Mouse (Mus musculus): ENCODE results near the gene Rpusd4. TPM values are rescaled to one million over a fixed set of nuclear protein-coding genes. Genes with fewer than 3 reads are reported as not detected.

The Rpusd4 gene
- total RNA-seq, 1 experiment = 28.8 TPM

DNA sequence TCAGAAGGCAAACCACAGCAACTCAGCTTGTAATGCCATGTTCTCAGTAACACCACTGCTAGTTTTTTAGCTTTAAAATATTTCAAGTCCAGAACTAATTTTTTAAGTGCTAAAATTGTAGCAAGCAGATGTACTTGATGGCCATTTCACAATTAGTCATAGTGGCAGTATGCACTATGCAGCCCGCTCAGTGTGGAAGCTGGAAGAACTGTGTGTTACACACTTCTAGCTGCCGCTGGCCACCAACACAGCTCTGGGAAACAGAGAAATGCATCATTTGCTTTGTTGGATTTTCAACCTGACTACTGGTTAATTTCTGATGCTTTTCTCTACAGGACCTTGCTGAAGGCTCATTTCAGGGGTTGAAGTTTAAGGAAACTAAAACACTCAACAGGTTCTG is 20.3 kb upstream of the Rpusd4 start:
- H3K9me3 ChIP-seq (ENCODE audit: control insufficient read depth, insufficient read depth, low read depth, low read length) = no peaks in the 10 kb centered on the region
- no peak overlapping the region for H3K9ac ChIP-seq (ENCODE audit: insufficient read depth, low read depth, low read length, poor library complexity, severe bottlenecking)
- H3K4me1 ChIP-seq (ENCODE audit: control insufficient read depth in 2 of 2, insufficient read depth in 2 of 2, low read length in 2 of 2, poor library complexity in 1 of 2) = no peaks in the 10 kb centered on the region
- DNase-seq (ENCODE audit: low read depth, low spot score) = no peak
- H3K36me3 ChIP-seq (ENCODE audit: control insufficient read depth, insufficient read depth, low read length, poor library complexity, severe bottlenecking) = no peaks in the 10 kb centered on the region
- H3K4me3 ChIP-seq (ENCODE audit: insufficient read depth in 1 of 2, low read depth in 1 of 2, low read length in 2 of 2, poor library complexity in 1 of 2, severe bottlenecking in 1 of 2) = no peak overlapping the region
- in situ Hi-C loops (cut with MboI; ENCODE audit: low sequenced_read_pairs in 2 of 2, unreplicated experiment in 2 of 2) = no loop called here
- H3K27ac ChIP-seq (ENCODE audit: insufficient read depth, low read depth, low read length, poor library complexity, severe bottlenecking) = no peak overlapping the region
- TF ChIP-seq HCFC1 (IDR thresholded peaks at IDR 0.05; ENCODE audit: borderline replicate concordance, insufficient read depth, low read length) (no peak), MAFK (IDR thresholded peaks at IDR 0.05; ENCODE audit: insufficient read depth, low read depth, low read length) (no peak), ZC3H11A (IDR thresholded peaks at IDR 0.05; ENCODE audit: borderline replicate concordance, low read depth, low read length) (no peak), ZNF384 (IDR thresholded peaks at IDR 0.05; ENCODE audit: low read depth, low read length) (no peak), CHD2 (IDR thresholded peaks at IDR 0.05; ENCODE audit: low read depth, low read length) (no peak)

DNA sequence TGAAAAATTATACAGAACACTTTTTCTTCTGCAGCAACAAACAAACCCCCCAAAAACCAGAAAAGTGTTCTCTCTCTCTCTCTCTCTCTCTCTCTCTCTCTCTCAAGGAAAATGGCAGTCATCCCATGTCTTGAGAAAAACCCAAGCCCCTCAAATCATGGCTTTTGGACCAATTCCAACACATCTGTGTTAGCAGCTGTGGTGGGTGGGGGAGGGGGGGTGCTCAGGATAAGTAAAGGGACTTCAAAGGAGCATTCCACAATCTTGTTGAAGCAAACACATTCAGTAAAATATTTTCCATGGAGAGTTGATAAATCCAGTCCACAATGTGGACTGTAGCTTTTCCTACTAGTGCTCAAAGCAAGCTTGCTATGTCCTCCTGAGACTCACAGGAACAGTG is 18.2 kb upstream of the Rpusd4 start:
- H3K27ac ChIP-seq (ENCODE audit: insufficient read depth, low read depth, low read length, poor library complexity, severe bottlenecking) = no peak overlapping the region
- no peaks in the 10 kb centered on the region for H3K4me1 ChIP-seq (ENCODE audit: control insufficient read depth in 2 of 2, insufficient read depth in 2 of 2, low read length in 2 of 2, poor library complexity in 1 of 2)
- no peak overlapping the region for H3K4me3 ChIP-seq (ENCODE audit: insufficient read depth in 1 of 2, low read depth in 1 of 2, low read length in 2 of 2, poor library complexity in 1 of 2, severe bottlenecking in 1 of 2)
- no peak for DNase-seq (ENCODE audit: low read depth, low spot score)
- in situ Hi-C loops (cut with MboI; ENCODE audit: low sequenced_read_pairs in 2 of 2, unreplicated experiment in 2 of 2) = no loop called here
- H3K9ac ChIP-seq (ENCODE audit: insufficient read depth, low read depth, low read length, poor library complexity, severe bottlenecking) = no peak overlapping the region
- no peak for TF ChIP-seq ZC3H11A (IDR thresholded peaks at IDR 0.05; ENCODE audit: borderline replicate concordance, low read depth, low read length)
- TF ChIP-seq MAFK (IDR thresholded peaks at IDR 0.05; ENCODE audit: insufficient read depth, low read depth, low read length) = no peak
- TF ChIP-seq CHD2 (IDR thresholded peaks at IDR 0.05; ENCODE audit: low read depth, low read length) = no peak
- TF ChIP-seq ZNF384 (IDR thresholded peaks at IDR 0.05; ENCODE audit: low read depth, low read length) = no peak
- TF ChIP-seq HCFC1 (IDR thresholded peaks at IDR 0.05; ENCODE audit: borderline replicate concordance, insufficient read depth, low read length) = no peak
- no peaks in the 10 kb centered on the region for H3K36me3 ChIP-seq (ENCODE audit: control insufficient read depth, insufficient read depth, low read length, poor library complexity, severe bottlenecking)
- H3K9me3 ChIP-seq (ENCODE audit: control insufficient read depth, insufficient read depth, low read depth, low read length) = no peaks in the 10 kb centered on the region

DNA sequence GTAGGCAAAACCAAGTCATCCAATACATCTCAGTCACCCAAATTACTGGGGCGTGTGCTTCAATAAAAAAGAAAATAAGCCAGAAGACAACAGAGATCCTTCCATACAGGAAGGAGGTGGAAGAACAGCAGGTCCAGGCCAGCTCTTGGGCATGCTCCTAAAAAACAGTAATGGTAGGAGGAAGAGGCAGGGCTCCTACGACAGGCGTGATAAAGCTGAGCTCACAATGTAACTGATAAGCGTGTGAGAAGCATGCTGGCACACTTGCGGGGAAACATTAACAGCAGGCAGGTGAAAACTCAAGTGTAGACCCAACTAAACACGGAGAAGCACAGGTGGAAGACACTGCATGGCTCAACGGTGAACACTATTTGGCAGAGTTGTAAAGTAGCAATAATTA is 10.3 kb upstream of the Rpusd4 start:
- no peak overlapping the region for H3K9ac ChIP-seq (ENCODE audit: insufficient read depth, low read depth, low read length, poor library complexity, severe bottlenecking)
- no peak for DNase-seq (ENCODE audit: low read depth, low spot score)
- no peaks in the 10 kb centered on the region; a peak in 1 of 4 replicates for H3K4me1 ChIP-seq (ENCODE audit: control insufficient read depth in 2 of 2, insufficient read depth in 2 of 2, low read length in 2 of 2, poor library complexity in 1 of 2)
- in situ Hi-C loops (cut with MboI; ENCODE audit: low sequenced_read_pairs in 2 of 2, unreplicated experiment in 2 of 2) = no loop called here
- H3K36me3 ChIP-seq (ENCODE audit: control insufficient read depth, insufficient read depth, low read length, poor library complexity, severe bottlenecking) = no peaks in the 10 kb centered on the region
- H3K9me3 ChIP-seq (ENCODE audit: control insufficient read depth, insufficient read depth, low read depth, low read length) = no peaks in the 10 kb centered on the region
- no peak overlapping the region for H3K27ac ChIP-seq (ENCODE audit: insufficient read depth, low read depth, low read length, poor library complexity, severe bottlenecking)
- no peak for TF ChIP-seq HCFC1 (IDR thresholded peaks at IDR 0.05; ENCODE audit: borderline replicate concordance, insufficient read depth, low read length)
- no peak for TF ChIP-seq CHD2 (IDR thresholded peaks at IDR 0.05; ENCODE audit: low read depth, low read length)
- no peak for TF ChIP-seq ZC3H11A (IDR thresholded peaks at IDR 0.05; ENCODE audit: borderline replicate concordance, low read depth, low read length)
- no peak for TF ChIP-seq ZNF384 (IDR thresholded peaks at IDR 0.05; ENCODE audit: low read depth, low read length)
- TF ChIP-seq MAFK (IDR thresholded peaks at IDR 0.05; ENCODE audit: insufficient read depth, low read depth, low read length) = no peak
- H3K4me3 ChIP-seq (ENCODE audit: insufficient read depth in 1 of 2, low read depth in 1 of 2, low read length in 2 of 2, poor library complexity in 1 of 2, severe bottlenecking in 1 of 2) = no peak overlapping the region

DNA sequence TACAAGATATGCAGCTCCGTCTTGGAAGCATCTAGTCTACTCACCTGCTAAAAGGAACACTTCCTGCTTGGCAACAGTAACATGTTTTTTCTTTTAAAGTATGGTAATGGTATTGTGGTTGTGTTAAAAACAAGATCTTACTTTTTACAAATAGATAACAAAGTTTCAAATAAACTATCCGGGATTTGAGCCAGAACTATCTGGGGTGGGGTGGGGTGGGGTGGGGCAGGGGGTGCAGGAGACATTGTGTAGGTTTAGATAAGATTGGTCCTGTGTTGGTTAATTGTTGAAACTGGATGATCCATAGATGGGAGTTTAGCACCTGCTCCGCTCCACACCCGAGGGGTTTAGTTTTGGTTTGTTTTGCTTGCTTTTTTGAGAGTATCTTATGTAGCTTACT is 5.2 kb upstream of the Rpusd4 start:
- Histone ChIP-seq H3K9me3 (ENCODE audit: control insufficient read depth, insufficient read depth, low read depth, low read length) (no peaks in the 10 kb centered on the region), H3K27ac (ENCODE audit: insufficient read depth, low read depth, low read length, poor library complexity, severe bottlenecking) (no peak overlapping the region), H3K4me3 (ENCODE audit: insufficient read depth in 1 of 2, low read depth in 1 of 2, low read length in 2 of 2, poor library complexity in 1 of 2, severe bottlenecking in 1 of 2) (no peak overlapping the region), H3K4me1 (ENCODE audit: control insufficient read depth in 2 of 2, insufficient read depth in 2 of 2, low read length in 2 of 2, poor library complexity in 1 of 2) (no peaks in the 10 kb centered on the region; a peak in 1 of 4 replicates), H3K36me3 (ENCODE audit: control insufficient read depth, insufficient read depth, low read length, poor library complexity, severe bottlenecking) (no peaks in the 10 kb centered on the region), H3K9ac (ENCODE audit: insufficient read depth, low read depth, low read length, poor library complexity, severe bottlenecking) (no peak overlapping the region)
- in situ Hi-C loops (cut with MboI; ENCODE audit: low sequenced_read_pairs in 2 of 2, unreplicated experiment in 2 of 2) = no loop called here
- no peak for TF ChIP-seq CHD2 (IDR thresholded peaks at IDR 0.05; ENCODE audit: low read depth, low read length)
- TF ChIP-seq ZC3H11A (IDR thresholded peaks at IDR 0.05; ENCODE audit: borderline replicate concordance, low read depth, low read length) = no peak
- no peak for TF ChIP-seq MAFK (IDR thresholded peaks at IDR 0.05; ENCODE audit: insufficient read depth, low read depth, low read length)
- no peak for TF ChIP-seq HCFC1 (IDR thresholded peaks at IDR 0.05; ENCODE audit: borderline replicate concordance, insufficient read depth, low read length)
- TF ChIP-seq ZNF384 (IDR thresholded peaks at IDR 0.05; ENCODE audit: low read depth, low read length) = no peak
- no peak for DNase-seq (ENCODE audit: low read depth, low spot score)

DNA sequence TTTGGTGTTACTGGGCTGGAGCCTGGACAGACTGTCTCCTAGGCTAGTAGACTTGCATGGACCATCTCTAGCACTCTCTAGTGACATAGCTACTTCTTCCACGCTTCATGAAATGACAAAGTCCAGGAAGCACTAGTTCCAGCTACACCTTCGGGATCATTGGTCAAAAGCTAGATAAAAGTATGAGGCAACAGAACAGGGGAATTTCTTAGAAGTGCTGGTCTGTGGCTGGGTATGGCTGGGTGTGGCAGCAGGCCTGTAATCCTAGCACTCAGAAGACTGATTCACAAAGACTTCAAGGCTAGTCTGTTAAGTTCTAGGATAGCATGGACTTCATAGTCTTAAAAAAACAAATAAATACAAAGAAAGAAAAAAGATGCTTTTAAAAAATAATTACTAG is 4.2 kb upstream of the Rpusd4 start:
- no peak overlapping the region for H3K9ac ChIP-seq (ENCODE audit: insufficient read depth, low read depth, low read length, poor library complexity, severe bottlenecking)
- no peaks in the 10 kb centered on the region for H3K36me3 ChIP-seq (ENCODE audit: control insufficient read depth, insufficient read depth, low read length, poor library complexity, severe bottlenecking)
- DNase-seq (ENCODE audit: low read depth, low spot score) = no peak
- no peaks in the 10 kb centered on the region; a peak in 1 of 4 replicates for H3K4me1 ChIP-seq (ENCODE audit: control insufficient read depth in 2 of 2, insufficient read depth in 2 of 2, low read length in 2 of 2, poor library complexity in 1 of 2)
- H3K9me3 ChIP-seq (ENCODE audit: control insufficient read depth, insufficient read depth, low read depth, low read length) = no peaks in the 10 kb centered on the region
- TF ChIP-seq CHD2 (IDR thresholded peaks at IDR 0.05; ENCODE audit: low read depth, low read length) (no peak), ZNF384 (IDR thresholded peaks at IDR 0.05; ENCODE audit: low read depth, low read length) (no peak), HCFC1 (IDR thresholded peaks at IDR 0.05; ENCODE audit: borderline replicate concordance, insufficient read depth, low read length) (no peak), ZC3H11A (IDR thresholded peaks at IDR 0.05; ENCODE audit: borderline replicate concordance, low read depth, low read length) (no peak), MAFK (IDR thresholded peaks at IDR 0.05; ENCODE audit: insufficient read depth, low read depth, low read length) (no peak)
- no peak overlapping the region for H3K27ac ChIP-seq (ENCODE audit: insufficient read depth, low read depth, low read length, poor library complexity, severe bottlenecking)
- in situ Hi-C loops (cut with MboI; ENCODE audit: low sequenced_read_pairs in 2 of 2, unreplicated experiment in 2 of 2) = no loop called here
- H3K4me3 ChIP-seq (ENCODE audit: insufficient read depth in 1 of 2, low read depth in 1 of 2, low read length in 2 of 2, poor library complexity in 1 of 2, severe bottlenecking in 1 of 2) = no peak overlapping the region
